Mouse (Mus musculus) frontal cortex, adult 2 months (tissue): ENCODE data around the gene Drosha. TPM values are rescaled to one million over a fixed set of nuclear protein-coding genes. Genes with fewer than 3 reads are reported as not detected.
"Not testable (repeated sequence)": the region's sequence is repeated elsewhere in the genome, so short reads cannot be mapped to it uniquely, and the experiment has no call there.

Experiments used
- DNase-seq, 2 experiments: peaks; one replicate each; pipeline ENCODE4 v3.0.0; 2022; ENCODE audit warnings: low spot score in 1 of 2; ENCODE audit errors: extremely low spot score in 1 of 2
- polyA plus RNA-seq: library from polyadenylated mRNA; depleted of rRNA; stranded (reverse); fragments of >200 nt; gene quantifications from 2 replicates; pipeline ENCODE4 v1.2.3, GENCODE M21; 2012; rRNA removed

The Drosha gene
- 59.4 and 60.1 TPM in 2 replicates for polyA plus RNA-seq

DNA sequence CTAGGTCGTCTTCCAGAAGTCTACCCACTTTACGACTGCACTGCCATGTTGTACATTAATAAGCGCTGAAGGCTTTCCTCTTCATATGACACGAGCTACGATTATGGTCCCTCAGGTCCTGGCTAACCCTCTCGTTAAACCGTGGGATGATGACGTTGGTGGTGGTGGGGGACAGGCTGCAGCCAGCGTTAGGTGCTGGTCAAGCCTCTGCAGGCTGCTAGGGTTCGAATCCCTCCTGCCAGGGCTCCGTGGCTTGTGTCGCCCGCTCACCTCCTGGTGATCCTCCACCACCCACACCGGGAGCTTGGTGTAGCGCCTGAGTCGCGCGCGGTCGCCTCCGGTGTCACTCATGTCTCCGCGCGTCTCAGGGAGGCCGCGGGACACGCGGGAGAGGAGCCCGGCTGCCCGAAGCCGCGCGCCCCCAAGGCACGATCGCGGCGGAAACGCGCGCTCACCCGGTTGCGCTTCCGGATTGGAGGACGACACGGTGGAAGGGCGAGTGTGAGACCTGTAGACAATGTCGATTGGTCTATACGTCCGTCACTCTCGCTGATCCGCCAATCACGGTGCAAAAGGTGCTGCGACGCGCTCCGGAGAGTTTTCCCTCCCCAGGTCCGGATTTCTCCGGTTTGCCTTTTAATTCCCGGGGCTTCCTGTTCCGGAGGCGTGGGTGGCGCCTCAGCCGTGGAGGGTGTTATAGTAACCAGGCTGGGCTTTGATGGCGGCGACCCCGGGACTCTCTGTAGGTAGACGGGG is at the start of gene Drosha, which contains the start of gene 6030458C11Rik:
Drosha (plus strand) TSS at position 619 of the 756 bp plus-strand sequence.
6030458C11Rik (minus strand) TSS at position 453 of the 756 bp plus-strand sequence.
- peak; percentile 98 to 99 for DNase-seq

DNA sequence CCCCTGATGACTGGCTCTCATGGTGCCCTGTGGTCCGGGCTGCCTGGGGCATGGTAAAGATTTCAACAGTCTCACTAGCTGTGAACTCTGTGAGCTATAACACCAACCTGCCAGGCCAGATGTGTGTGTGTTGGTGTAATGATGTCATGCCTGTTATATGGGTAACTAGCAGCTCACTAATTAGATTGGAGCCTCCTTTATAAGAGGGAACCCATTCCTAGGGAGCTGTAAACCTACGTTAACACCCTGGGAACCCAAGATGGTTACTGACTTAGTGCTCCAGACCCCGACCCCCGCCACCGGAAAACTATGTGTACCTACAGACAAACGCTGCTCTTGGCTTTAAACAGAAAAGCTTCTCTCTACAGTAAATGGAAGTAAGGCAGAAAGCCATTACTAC is 43.3 kb upstream of the Drosha start:
- DNase-seq = no peak

DNA sequence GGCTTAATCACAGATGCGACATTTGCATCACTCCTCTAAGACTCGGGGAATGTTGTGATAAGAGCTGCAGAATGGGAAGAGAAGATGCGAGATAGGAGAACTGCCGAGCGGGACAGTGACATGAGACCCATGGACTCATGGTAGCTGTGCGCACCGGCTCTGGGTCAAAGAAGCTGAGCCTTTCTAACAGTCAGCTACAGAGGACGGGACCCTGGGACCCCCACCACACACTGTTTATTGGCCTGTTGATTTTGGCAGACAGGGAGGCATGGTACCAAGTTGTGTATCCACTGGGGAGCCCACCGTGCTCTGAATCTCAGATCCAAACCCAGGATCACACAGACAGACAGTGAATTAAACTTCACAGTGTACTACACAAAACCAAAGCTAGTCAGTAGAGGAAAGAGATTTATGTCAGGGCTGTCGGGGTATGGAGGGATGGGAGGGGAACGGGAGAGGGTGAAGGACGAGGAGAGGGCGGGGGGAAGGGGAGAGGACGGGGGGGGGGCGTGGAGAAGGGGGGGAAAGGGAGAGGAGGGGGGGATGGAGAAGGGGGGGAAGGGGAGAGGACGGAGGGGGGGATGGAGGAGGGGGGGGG is 42.8 kb upstream of the Drosha start:
- DNase-seq = no peak

DNA sequence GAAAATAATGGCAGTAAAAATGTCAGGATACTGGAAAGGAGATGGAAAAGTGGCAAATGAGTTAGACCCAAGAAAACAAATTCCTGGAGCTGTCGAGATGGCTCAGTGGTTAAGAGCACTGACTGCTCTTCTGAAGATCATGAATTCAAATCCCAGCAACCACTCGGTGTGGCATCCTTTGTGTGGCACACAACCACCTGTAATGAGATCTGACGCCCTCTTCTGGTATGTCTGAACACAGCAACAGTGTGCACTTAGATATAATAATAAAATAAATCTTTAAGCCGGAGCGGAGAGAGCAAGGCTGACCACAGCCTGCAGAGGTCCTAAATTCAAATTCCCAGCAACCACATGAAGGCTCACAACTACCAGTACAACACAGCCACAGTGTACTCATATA is 36.1 kb upstream of the Drosha start:
- DNase-seq = no peak

DNA sequence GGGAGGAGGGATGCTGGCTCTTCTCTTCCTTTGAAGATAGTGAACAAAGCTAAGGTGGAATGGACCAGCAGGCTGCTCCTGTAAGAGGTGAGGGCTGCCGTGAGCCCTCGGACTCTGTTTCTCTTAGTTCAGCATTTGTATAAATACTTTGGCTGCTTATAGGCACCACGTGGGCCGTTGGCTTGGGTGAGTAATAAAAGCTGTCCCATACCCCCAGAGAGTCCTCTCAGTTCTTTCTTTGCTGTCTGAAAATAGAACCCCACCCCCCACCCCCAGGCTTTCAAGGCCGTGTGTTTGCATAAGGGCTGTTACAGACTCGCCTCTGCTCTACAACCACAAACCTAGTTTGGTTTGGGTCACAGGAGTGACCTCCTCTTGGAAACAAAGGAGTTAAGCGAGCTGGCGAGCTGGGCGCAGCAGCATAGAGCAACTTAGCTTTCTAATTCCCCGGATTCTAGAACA is 35.2 kb upstream of the Drosha start:
- DNase-seq = no peak

DNA sequence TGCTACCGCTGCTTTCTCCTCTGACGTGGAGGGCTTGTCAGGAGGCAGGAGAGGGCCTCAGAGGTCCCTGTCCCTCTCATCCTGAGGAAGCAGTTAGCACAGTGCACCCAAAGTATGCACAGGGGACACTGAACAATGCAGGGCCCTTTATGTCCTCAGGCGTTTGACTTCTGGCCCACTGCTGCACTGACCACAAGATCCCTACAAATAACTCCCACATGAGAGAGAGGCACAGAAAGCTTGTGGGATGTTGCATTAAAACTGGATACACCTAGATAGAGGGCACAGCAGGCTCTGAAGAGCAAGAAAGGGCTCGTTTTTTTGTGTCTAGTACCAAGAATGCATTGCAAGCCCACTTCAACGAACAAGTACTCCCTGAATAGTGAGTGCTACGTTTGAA is 30.3 kb upstream of the Drosha start:
- no peak for DNase-seq

DNA sequence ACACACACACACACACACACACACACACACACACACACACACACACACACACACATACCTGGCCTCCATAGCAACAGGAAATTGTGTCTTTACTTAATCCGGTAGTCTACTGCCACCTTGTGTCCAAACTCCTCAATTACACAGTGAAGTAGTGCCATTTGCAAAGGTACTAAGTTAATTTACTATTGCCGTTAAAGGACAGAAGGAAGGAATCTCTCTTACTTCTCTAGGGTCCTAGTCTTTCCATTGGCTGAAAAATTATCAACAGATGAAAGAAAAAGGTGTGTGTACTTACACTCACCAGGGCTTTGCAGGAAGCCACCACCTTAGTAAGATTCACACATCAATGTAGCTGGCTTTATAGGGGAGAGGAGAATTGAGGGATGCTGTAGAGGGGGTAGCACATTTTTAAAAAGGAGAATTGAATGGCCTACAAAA is 29.1 kb upstream of the Drosha start:
- peak in 1 of 2 experiments; percentile 93 for DNase-seq

DNA sequence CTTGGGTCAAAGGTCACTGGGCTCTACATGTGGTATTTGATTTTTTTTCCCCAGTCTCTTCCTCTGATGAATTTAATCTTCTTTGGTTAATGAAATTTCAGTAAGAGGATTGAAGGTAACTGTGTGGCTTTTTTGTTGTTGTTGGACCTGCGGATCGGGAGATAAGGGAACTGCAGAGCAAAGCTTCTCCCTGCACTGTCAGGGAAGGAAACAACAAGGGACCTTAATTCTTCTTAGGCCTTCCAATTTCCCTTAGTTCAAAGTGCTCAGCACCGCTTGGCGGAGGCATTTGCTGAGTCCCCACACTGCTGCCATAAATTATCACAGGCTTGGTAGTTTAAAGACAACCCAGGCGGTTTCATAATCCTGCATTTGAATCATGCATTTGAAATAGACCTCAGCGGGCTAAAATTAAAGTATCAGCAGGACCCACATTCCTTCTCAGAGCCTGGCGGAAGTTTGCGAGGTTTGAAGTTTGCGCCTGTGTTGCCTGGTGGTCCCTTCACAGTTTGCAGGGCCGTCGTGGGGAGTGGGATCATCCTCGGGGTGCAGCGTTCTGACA is 28.6 kb upstream of the Drosha start:
- DNase-seq = peak; percentile 38 to 71

DNA sequence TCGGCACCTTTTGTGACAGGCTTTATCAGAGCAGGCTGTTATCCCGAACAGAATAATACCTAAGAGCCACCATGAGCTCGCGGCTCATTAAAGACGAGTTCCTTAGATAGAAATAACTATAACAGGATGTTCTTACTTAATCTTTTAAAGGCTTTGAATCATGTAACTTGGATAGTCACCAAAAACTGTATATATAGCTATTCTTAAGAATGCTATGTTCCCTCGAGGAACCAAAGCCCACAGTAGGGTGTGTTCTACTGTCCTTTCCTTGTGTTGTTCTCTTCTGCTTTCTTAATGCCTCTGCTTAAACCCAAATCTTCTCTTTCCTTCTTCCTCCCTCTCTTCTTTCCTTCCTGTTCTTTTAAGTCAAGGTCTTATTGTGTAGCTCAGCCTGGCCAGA is 26.6 kb upstream of the Drosha start:
- DNase-seq = no peak

DNA sequence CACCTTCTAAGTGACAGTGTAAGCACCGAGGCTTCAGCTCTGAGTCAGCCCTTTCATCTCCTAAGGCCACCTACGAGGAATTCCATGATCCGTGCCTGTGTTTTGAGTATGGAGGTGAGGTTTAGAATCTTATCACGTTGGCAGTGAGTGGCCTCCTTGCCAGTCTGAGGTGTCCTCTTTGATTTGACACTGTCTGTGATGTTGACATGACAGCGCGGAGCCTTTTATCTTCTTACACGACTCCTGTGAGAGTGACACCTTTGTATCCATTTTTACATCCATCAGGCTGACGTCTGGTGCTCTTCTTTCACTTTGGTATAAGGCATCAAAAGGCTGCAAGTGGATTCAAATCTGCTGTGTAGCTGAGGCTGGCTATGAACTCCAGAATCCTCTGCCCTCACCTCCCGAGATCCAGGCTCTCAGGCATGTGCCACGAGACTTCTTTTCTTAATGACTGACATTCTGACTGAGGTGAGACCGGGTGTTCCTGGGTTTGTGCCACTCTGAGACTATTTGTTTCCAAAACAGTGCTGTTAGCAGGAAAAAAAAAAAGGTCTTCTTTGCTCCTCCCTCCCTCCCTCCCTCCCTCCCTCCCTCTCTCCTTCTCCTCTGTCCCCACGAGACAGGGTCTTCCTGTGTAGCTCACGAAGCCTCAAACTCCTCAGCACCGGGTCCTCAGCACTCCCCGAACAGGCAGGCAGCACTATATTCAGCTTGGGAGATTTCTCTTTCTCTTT is 24.0 kb upstream of the Drosha start:
- DNase-seq = no peak

DNA sequence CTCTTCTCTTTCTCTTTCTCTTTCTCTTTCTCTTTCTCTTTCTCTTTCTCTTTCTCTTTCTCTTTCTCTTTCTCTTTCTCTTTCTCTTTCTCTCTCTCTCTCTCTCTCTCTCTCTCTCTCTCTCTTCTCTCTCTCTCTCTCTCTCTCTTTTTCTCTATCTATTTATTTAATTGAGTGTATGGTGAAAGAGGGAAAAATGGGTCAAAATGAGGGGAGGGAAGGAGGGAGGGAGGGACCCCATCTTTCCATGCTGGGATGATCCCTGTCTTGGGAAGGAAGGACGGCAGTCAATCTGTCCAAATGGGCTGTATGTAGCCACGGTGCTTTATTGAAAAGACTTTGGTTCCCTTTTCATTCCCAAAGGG is 23.5 kb upstream of the Drosha start:
- DNase-seq = not testable (repeated sequence)

DNA sequence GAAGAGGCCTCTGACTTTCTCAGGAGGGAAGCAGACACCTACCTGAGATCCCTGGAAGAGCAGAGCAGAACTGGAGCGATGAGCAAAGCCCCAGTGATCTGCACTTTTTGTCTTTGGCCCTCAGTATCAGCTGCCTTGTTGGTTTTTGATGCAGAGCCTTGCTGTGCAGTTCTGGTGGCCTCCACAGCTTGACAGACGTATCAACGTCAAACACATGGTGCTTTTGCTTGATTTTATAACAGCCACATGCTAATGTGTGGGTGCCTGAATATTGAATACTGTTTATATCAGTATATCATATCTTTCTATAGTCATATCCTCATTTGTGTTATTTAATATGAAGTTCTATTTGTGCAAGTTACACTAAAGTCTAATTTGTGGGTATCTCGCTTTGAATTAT is 19.5 kb upstream of the Drosha start:
- no peak for DNase-seq

DNA sequence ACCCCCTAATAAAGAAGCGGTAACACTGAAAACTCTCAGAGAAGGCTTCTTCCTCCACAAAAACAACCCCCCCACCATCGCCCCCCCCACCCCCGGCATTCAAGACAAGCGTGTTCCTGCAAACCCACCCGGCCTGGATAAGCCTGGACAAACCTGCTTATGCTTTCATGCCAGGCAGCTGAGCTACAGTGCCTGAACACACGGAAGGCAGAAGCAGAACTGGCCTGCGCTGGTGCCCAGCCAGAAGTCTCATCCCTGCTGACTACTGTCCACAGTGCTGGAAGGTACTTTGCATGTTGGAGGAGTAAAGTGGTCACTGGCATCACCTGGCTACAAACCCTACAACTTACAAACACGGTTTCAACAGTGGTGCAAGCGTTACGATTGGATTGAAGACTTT is 17.5 kb upstream of the Drosha start:
- no peak for DNase-seq

DNA sequence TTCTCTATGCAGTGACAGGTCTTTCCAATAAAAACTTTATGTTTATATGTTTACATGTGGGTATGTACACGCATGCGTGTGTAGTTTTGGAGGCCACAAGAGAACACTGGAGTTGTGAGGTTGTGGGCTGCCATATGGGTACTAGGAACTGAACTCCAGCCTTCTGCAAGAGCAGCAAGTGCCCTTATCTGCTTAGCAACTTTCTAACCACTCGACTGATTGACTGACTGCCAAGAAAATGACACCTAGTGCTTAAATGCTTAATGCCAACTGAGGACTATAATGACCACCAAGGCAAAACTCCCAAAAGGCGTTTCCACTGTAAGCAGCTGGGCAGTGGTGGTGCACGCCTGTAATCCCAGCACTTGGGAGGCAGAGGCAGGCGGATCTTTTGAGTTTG is 15.3 kb upstream of the Drosha start:
- DNase-seq = no peak

DNA sequence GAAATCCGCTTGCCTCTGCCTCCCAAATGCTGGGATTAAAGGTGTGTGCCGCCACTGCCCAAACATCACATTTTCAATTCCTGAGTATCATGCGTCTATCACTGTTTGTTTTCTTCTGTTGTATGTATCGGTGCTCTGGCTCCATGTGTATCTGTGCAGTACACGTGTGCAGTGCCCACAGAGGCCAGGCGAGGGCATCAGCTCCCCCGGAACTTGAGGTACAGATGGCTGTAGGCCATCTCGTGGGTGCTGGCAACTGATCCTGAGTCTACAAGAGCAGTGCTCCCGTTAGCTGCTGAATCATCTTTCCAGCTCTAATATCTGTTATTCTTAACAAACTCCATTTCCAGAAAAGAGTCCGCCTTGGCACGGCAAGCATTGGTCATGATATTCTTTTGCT is 12.0 kb upstream of the Drosha start:
- DNase-seq = no peak

DNA sequence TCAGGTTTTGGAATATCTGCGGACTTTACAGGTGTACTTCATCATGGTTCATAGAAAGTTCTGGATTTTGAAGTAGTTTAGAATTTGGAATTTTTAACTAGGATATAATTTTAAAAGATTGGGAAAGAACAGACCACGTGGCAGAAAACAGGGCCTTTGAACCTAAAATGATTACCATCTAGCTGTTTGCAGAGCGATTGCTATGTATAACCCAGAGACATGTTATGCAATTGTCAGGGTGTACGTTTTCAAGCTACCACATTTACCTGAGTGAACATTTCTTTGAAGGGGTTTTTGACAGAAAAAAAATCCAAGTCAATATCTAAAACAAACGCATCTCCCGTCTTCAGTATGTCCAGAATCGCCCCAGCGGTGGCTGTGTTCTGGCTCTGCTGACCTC is 7.0 kb upstream of the Drosha start:
- no peak for DNase-seq

DNA sequence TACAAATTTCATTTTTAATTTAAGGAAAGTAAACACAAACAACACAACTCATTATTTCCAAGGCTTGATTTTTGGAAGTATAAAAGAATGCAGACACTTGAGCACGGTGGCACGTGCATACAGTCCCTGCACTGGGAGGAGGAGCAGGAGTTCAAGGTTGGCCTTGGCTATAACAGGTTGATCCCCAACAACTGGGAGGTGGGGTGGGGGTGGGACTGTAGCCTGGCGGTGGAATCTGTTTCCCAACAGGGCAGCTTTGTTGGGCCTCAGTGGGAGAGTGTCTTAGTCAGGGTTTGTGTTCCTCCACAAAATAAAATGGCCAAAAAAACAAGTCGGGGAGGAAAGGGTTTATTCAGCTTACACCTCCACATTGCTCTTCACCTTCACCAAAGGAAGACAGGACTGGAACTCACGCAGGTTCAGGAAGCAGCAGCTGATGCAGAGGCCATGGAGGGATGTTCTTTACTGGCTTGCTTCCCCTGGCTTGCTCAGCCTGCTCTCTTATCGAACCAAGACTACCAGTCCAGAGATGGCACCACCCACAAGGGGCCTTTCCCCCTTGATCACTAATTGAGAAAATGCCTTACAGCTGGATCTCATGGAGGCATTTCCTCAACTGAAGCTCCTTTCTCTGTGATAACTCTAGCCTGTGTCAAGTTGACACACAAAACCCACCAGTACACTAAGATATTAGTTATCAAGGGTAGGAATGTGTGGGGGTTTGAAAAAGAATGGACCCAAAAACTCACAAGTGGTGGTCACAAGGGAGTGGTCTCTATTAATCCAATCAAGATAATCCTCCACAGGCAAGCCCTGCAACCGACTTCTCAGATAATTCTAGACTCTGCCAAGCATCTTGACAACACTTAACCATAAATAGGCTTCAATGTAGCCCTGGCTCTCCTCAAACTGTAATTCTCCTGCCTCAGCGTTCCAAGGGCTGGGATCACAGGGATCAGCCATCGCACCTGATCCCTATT is 1.9 kb upstream of the Drosha start:
- DNase-seq = no peak

DNA sequence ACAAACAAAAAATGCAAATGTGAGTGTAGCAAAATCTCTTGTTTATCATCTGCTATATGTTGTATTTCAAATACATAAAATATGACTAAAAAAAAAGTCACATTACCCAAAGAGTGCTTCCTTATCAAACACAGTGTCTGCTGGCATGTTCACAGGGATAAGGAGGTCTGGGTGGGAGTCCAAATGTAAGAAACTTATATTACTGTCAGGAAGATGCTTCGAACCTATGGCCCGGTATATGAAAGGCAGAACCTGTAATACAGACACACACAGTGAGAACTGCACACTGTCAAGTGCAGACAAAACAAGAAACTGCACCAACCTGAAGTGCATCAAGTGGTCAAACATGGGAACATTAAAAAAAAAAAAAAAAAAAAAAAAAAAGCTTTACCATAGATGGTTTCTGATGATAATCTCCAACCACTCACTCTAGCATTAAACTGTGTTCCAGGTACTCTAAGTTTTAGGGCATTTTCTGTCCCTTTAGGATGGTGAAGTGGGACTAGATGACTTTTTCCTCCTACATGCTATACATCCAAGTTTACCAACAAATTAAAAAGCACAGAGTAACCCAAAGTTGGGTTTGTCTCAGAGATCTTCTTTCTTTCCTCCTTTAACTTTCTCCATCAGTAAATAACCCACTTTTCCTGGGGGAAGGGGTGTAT is 1.0 kb upstream of the Drosha start:
- DNase-seq = no peak

DNA sequence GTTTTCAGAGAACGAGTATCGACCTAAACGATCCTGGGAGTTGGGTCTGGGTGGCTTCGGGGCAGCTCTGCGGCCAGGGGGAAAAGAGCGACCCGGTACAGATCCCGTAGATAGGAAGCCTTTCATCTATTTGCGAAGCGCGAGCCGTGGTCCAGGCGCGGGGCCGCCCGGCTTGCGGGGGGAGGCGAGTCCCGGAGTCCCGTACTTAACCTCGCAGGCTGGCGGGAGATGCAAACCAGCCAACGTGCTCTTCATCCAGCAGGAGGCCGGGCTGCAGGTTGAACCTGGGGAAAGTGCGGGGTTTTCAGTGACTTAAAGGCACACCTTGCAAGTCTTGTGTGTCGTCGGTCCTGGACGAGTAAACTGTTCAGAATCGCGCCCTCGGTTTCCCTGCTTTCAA is 350 bp downstream of the Drosha start:
- peak in 1 of 2 experiments; percentile 41 for DNase-seq
